Mouse (Mus musculus) WW6 (cell line): ENCODE data around the gene Olfr412.

Experiments
- DNase-seq: peaks from one replicate; pipeline ENCODE4 v3.0.0-alpha.2; 2013; ENCODE audit warnings: low read depth, low spot score

Gene Olfr412

GRCm38 (mm10) chr11:74413449-74413972, 51.6 kb downstream of the Olfr412 start:
- no peak for DNase-seq

GRCm38 (mm10) chr11:74414112-74414511, 52.2 kb downstream of the Olfr412 start:
- DNase-seq: no peak

- no peak for DNase-seq
Measured at GRCm38 (mm10) chr11:74415736-74416135, 53.9 kb downstream of the Olfr412 start.
